Mouse (Mus musculus): ENCODE results near the gene Nudt17. TPM values are rescaled to one million over a fixed set of nuclear protein-coding genes. Genes with fewer than 3 reads are reported as not detected.
A peak's percentile ranks its signal among the peaks of the same experiment; 100 is the strongest.
"Not testable (repeated sequence)": the region's sequence is repeated elsewhere in the genome, so short reads cannot be mapped to it uniquely, and the experiment has no call there.

Nudt17 gene
- polyA plus RNA-seq (2014; fragmentation: Nextera tagmentation; extraction: Ambion mirVana), result 12.0 and 13.5 TPM in 2 replicates

DNA sequence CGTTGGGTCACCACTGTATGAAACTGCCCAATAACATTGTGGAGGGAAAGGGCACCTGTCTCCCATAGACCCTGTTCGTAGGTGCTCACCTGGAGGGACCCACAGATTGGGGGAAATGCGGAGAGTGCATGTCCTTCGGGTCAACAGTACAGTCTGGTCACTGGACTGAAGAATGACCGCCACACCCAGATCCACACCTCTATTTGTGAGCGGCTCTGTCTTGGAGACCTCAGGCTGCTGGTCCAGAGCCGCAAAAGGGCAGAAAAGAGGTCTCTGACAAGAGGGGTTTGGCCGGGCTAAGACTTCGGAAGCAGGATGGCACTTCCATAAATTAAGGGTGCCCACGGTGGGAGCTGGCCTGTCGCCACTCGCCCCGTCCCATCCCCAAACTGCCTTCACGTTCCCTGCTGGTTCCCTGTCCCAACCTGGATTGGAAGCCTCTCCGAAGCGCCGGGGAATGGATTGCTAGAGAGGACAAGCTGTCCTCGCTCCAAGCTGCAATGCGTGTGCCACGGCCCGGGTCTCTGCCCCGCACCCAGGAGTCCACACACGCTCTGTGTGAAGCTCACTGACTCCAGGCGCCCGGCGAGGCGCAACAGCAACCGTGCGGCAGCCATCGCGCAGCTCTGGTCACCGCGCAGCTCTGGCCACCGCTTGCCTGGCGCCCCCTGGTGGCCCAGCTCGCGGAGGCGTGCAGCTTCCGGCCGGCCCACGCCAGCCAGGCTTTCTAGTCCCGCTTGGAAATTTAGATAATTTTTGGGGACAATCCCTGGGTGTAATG is at the start of gene Nudt17:
Gene Nudt17 (minus strand): TSS at position 660 of the 781 bp plus-strand sequence.
- no peaks in the 10 kb centered on the region for H3K9me3 ChIP-seq (replicated peaks; ENCODE audit: control insufficient read depth, low read length)
- H3K27me3 ChIP-seq (ENCODE audit: control insufficient read depth, insufficient read depth, low read length), result no peaks in the 10 kb centered on the region; the same call in 1 of the 2 replicates
- peak within 1 kb of the TSS; percentile 41 for H3K4me3 ChIP-seq (ENCODE audit: low read depth, low read length)
- no peak within 1 kb of the TSS for H3K27ac ChIP-seq (replicated peaks; ENCODE audit: low read depth, low read length)
- 0 out of 2 replicates have a peak, but pooled peaks cover 2% of the 10 kb centered on the region for H3K4me1 ChIP-seq (ENCODE audit: control insufficient read depth, insufficient read depth, low read length)
- peaks cover 2% of the 10 kb centered on the region for H3K36me3 ChIP-seq (replicated peaks; ENCODE audit: control insufficient read depth, insufficient read depth, low read depth, low read length)
- DNase-seq (ENCODE audit: low spot score) (peak; percentile 86), ATAC-seq (replicated peaks; ENCODE audit: insufficient number of reproducible peaks, low FRiP score, low TSS enrichment, low read depth) (peak; percentile 71)
- 7% methylated on average over 42 of the region's 42 CpGs for WGBS
- H3K4me2 ChIP-seq (ENCODE audit: low read depth, low read length), result peak within 1 kb of the TSS; percentile 93
- H3K9ac ChIP-seq (replicated peaks; ENCODE audit: low read length), result peak within 1 kb of the TSS; percentile 73

DNA sequence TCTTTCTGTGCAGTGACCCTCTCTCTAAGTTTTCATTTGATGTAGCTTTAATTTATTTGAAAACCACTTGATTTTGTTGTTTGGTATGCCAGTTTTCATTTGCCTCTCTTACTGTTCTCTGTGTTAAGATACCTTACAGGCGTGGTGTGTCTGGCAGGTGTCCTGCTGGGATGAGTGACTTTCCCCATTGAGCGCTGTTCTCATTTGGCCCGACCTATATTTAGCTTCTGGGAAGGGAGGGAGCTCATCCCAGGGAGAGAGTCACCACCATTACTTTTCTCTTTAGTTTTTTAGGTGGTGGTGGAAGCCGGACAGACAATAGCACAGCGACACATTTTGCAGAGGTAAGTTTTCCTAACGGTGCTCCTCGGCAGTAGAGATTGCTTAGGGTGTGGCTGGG is 49.3 kb upstream of the Nudt17 start:
- H3K9ac ChIP-seq (replicated peaks; ENCODE audit: low read length), result no peak overlapping the region
- no peaks in the 10 kb centered on the region for H3K9me3 ChIP-seq (replicated peaks; ENCODE audit: control insufficient read depth, low read length)
- no peak for DNase-seq (ENCODE audit: low spot score)
- H3K4me3 ChIP-seq (ENCODE audit: low read depth, low read length), result no peak overlapping the region
- no peak for ATAC-seq (replicated peaks; ENCODE audit: insufficient number of reproducible peaks, low FRiP score, low TSS enrichment, low read depth)
- H3K27ac ChIP-seq (replicated peaks; ENCODE audit: low read depth, low read length), result no peak overlapping the region
- no peaks in the 10 kb centered on the region for H3K4me1 ChIP-seq (ENCODE audit: control insufficient read depth, insufficient read depth, low read length)
- WGBS, result 68% methylated on average over 7 of the region's 7 CpGs
- H3K36me3 ChIP-seq (replicated peaks; ENCODE audit: control insufficient read depth, insufficient read depth, low read depth, low read length), result no peaks in the 10 kb centered on the region
- no peak overlapping the region for H3K4me2 ChIP-seq (ENCODE audit: low read depth, low read length)
- no peaks in the 10 kb centered on the region for H3K27me3 ChIP-seq (ENCODE audit: control insufficient read depth, insufficient read depth, low read length)

DNA sequence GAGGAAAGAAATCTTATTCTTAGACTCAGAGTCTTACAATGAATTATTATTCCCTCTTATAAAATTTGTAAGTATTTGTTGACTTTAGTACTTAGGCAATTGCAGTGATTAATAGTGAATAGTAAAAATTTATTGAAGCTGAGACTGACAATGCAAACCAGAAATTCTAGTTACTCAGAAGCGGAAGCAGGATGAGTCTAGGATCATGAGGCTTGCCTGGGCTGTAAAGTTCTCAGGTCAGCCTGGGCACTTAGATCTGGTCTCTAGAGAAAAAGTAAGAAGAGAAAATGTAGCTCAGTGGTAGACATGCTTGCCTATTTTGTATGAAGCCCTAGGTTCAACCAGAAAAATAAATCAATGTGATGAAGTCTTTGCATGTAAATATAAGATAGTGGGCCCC is 47.6 kb upstream of the Nudt17 start:
- ATAC-seq (replicated peaks; ENCODE audit: insufficient number of reproducible peaks, low FRiP score, low TSS enrichment, low read depth) (no peak), DNase-seq (ENCODE audit: low spot score) (no peak)
- Histone ChIP-seq H3K27me3 (ENCODE audit: control insufficient read depth, insufficient read depth, low read length) (no peaks in the 10 kb centered on the region), H3K27ac (replicated peaks; ENCODE audit: low read depth, low read length) (no peak overlapping the region), H3K4me1 (ENCODE audit: control insufficient read depth, insufficient read depth, low read length) (no peaks in the 10 kb centered on the region), H3K9ac (replicated peaks; ENCODE audit: low read length) (no peak overlapping the region), H3K4me2 (ENCODE audit: low read depth, low read length) (no peak overlapping the region), H3K9me3 (replicated peaks; ENCODE audit: control insufficient read depth, low read length) (no peaks in the 10 kb centered on the region), H3K4me3 (ENCODE audit: low read depth, low read length) (no peak overlapping the region), H3K36me3 (replicated peaks; ENCODE audit: control insufficient read depth, insufficient read depth, low read depth, low read length) (no peaks in the 10 kb centered on the region)
- WGBS, result 95% methylated on average over 1 of the region's 1 CpGs

DNA sequence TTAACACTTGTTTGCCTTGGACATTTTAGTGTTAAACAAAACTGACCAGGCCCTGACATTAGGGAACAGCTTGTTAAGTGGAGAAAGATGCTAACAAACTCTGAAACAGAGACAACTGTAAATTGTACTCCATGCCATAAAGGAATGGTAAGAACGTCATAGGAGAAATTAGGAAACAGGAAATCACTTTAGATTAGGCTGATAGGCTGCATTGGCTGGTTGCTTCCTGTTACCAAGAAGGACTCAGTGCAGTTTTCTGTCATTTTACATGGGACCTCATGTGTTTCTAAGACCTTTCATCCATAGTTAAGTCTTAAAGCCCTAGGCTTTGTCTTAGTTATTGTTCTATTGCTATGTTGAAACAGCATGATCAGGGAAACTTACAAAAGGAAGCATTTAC is 38.5 kb upstream of the Nudt17 start:
- ATAC-seq (replicated peaks; ENCODE audit: insufficient number of reproducible peaks, low FRiP score, low TSS enrichment, low read depth), result no peak
- Histone ChIP-seq H3K27me3 (ENCODE audit: control insufficient read depth, insufficient read depth, low read length) (no peaks in the 10 kb centered on the region), H3K27ac (replicated peaks; ENCODE audit: low read depth, low read length) (no peak overlapping the region), H3K4me2 (ENCODE audit: low read depth, low read length) (no peak overlapping the region), H3K4me3 (ENCODE audit: low read depth, low read length) (no peak overlapping the region), H3K9ac (replicated peaks; ENCODE audit: low read length) (no peak overlapping the region), H3K36me3 (replicated peaks; ENCODE audit: control insufficient read depth, insufficient read depth, low read depth, low read length) (no peaks in the 10 kb centered on the region), H3K4me1 (ENCODE audit: control insufficient read depth, insufficient read depth, low read length) (no peaks in the 10 kb centered on the region), H3K9me3 (replicated peaks; ENCODE audit: control insufficient read depth, low read length) (no peaks in the 10 kb centered on the region)
- DNase-seq (ENCODE audit: low spot score), result peak; percentile 12
- 43% methylated on average over 1 of the region's 1 CpGs for WGBS

DNA sequence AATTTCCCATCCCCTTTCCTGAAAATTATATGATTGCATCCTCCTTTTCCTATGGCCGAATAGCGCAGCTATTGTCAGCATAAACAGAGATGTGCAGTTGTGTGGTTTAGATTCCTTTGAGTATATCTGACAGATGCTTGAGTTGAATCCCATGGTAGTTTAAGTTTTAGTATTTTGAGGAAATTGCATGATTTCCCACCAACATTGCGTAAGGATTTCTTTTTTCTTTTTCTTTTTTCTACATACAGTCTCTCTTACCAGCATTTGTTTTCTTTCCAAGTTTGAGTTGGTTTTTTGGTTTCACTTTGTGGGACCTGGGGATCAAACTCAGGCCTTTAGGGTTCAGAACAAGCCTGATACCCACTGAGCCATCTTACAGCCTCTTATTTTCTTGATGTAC is 36.0 kb upstream of the Nudt17 start:
- DNase-seq (ENCODE audit: low spot score) (no peak), ATAC-seq (replicated peaks; ENCODE audit: insufficient number of reproducible peaks, low FRiP score, low TSS enrichment, low read depth) (no peak)
- Histone ChIP-seq H3K36me3 (replicated peaks; ENCODE audit: control insufficient read depth, insufficient read depth, low read depth, low read length) (no peaks in the 10 kb centered on the region), H3K4me2 (ENCODE audit: low read depth, low read length) (no peak overlapping the region), H3K27ac (replicated peaks; ENCODE audit: low read depth, low read length) (no peak overlapping the region), H3K4me1 (ENCODE audit: control insufficient read depth, insufficient read depth, low read length) (no peaks in the 10 kb centered on the region), H3K27me3 (ENCODE audit: control insufficient read depth, insufficient read depth, low read length) (no peaks in the 10 kb centered on the region), H3K9me3 (replicated peaks; ENCODE audit: control insufficient read depth, low read length) (no peaks in the 10 kb centered on the region), H3K9ac (replicated peaks; ENCODE audit: low read length) (no peak overlapping the region), H3K4me3 (ENCODE audit: low read depth, low read length) (no peak overlapping the region)
- 91% methylated on average over 3 of the region's 3 CpGs for WGBS

DNA sequence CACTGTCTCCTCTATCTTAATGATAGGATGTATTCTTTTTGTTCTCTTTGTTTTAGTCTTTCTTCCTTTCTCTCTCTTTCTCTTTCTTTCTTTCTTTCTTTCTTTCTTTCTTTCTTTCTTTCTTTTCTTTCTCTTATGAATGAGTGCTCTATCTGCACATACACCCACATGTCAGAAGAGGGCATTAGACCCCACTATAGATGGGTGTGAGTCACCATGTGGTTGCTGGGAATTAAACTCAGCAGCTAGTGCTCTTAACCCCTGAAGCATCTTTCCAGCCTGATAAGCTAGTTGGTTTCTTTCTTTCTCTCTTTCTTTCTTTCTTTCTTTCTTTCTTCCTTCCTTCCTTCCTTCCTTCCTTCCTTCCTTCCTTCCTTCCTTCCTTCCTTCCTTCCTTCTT is 31.9 kb upstream of the Nudt17 start:
- not testable (repeated sequence) for H3K27ac ChIP-seq (replicated peaks; ENCODE audit: low read depth, low read length); DNase-seq (ENCODE audit: low spot score)

DNA sequence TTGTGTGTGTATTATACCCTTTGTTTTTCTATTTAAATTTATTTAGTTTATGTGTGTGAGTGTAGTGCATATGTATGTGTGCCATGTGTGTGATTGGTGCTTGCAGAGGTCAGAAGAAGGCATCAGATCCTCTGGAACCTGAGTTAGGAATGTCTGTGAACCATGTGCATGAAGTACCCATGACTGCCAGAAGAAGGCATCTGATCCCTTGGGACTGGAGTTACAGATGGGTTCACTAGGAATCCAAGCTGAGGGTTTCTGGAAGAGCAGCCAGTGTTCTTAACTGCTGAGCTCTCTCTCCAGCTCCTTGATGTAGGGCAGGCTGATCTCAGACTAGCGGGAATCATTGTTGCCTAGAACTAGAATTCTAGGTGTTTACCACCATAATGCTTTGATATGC is 29.6 kb upstream of the Nudt17 start:
- no peak for ATAC-seq (replicated peaks; ENCODE audit: insufficient number of reproducible peaks, low FRiP score, low TSS enrichment, low read depth)
- no peaks in the 10 kb centered on the region for H3K36me3 ChIP-seq (replicated peaks; ENCODE audit: control insufficient read depth, insufficient read depth, low read depth, low read length)
- no peak overlapping the region for H3K27ac ChIP-seq (replicated peaks; ENCODE audit: low read depth, low read length)
- DNase-seq (ENCODE audit: low spot score), result no peak
- WGBS, result 76% methylated on average over 1 of the region's 1 CpGs
- H3K9ac ChIP-seq (replicated peaks; ENCODE audit: low read length), result no peak overlapping the region
- H3K4me2 ChIP-seq (ENCODE audit: low read depth, low read length), result no peak overlapping the region
- no peaks in the 10 kb centered on the region for H3K4me1 ChIP-seq (ENCODE audit: control insufficient read depth, insufficient read depth, low read length)
- no peaks in the 10 kb centered on the region for H3K9me3 ChIP-seq (replicated peaks; ENCODE audit: control insufficient read depth, low read length)
- H3K27me3 ChIP-seq (ENCODE audit: control insufficient read depth, insufficient read depth, low read length), result no peaks in the 10 kb centered on the region
- no peak overlapping the region for H3K4me3 ChIP-seq (ENCODE audit: low read depth, low read length)

More for the DNA sequence above, 31.9 kb upstream of the Nudt17 start:
- ATAC-seq (replicated peaks; ENCODE audit: insufficient number of reproducible peaks, low FRiP score, low TSS enrichment, low read depth); H3K4me1 ChIP-seq (ENCODE audit: control insufficient read depth, insufficient read depth, low read length); H3K9ac ChIP-seq (replicated peaks; ENCODE audit: low read length); H3K4me2 ChIP-seq (ENCODE audit: low read depth, low read length); H3K9me3 ChIP-seq (replicated peaks; ENCODE audit: control insufficient read depth, low read length); H3K4me3 ChIP-seq (ENCODE audit: low read depth, low read length); H3K27me3 ChIP-seq (ENCODE audit: control insufficient read depth, insufficient read depth, low read length); H3K36me3 ChIP-seq (replicated peaks; ENCODE audit: control insufficient read depth, insufficient read depth, low read depth, low read length): not testable (repeated sequence)

DNA sequence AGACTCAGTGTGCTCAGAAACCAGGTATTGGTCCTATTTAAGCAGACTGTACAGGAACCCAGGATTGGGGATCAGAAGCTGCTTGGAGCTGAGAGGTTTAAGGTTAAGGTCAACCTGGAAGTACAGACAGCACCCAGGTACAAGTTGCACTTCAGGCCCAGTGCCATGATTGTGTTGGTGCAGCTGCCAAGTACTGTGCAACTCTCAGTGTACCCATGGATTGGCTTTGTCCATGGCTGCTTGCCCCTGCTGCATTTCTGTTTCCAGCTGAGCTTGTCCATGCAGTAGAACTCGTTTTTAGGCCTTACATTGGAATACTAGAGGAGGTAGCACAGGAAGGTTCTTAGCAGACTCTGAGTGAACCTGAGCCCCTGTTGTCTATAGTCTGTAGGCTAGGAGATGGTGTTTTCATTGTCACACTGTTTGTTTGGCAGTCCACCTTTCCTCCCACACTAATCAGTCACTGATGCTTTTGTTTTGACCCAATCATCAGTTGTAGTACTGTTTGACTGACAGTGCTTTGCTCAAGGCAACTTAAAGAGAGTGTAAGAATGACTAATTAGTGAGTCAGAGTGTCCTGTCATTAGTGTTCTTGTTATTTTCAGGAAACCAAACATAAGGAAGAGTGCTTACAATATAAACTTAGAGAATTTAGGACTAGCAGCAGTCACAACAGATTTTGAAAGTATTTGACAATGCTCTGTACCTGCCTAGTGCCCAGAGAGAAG is 28.8 kb upstream of the Nudt17 start:
- no peak overlapping the region for H3K27ac ChIP-seq (replicated peaks; ENCODE audit: low read depth, low read length)
- H3K27me3 ChIP-seq (ENCODE audit: control insufficient read depth, insufficient read depth, low read length), result no peaks in the 10 kb centered on the region
- ATAC-seq (replicated peaks; ENCODE audit: insufficient number of reproducible peaks, low FRiP score, low TSS enrichment, low read depth), result no peak
- DNase-seq (ENCODE audit: low spot score), result no peak
- WGBS, result 53% methylated on average over 1 of the region's 1 CpGs
- no peaks in the 10 kb centered on the region for H3K36me3 ChIP-seq (replicated peaks; ENCODE audit: control insufficient read depth, insufficient read depth, low read depth, low read length)
- no peak overlapping the region for H3K9ac ChIP-seq (replicated peaks; ENCODE audit: low read length)
- no peak overlapping the region for H3K4me3 ChIP-seq (ENCODE audit: low read depth, low read length)
- no peak overlapping the region for H3K4me2 ChIP-seq (ENCODE audit: low read depth, low read length)
- no peaks in the 10 kb centered on the region for H3K9me3 ChIP-seq (replicated peaks; ENCODE audit: control insufficient read depth, low read length)
- no peaks in the 10 kb centered on the region for H3K4me1 ChIP-seq (ENCODE audit: control insufficient read depth, insufficient read depth, low read length)

Measured in embryonic facial prominence, embryonic 11.5 days (tissue).